Mouse (Mus musculus): Measurements from ENCODE around the gene Exoc3l2. TPM values are rescaled to one million over a fixed set of nuclear protein-coding genes. Genes with fewer than 3 reads are reported as not detected.

Exoc3l2 gene
- polyA plus RNA-seq, 1 experiment = 7.1 TPM

- DNase-seq (ENCODE audit: low read depth in 1 of 2, low spot score in 2 of 2) = no peak
- TF ChIP-seq CTCF (IDR thresholded peaks at IDR 0.05; ENCODE audit: extremely low read depth, insufficient read depth, insufficient read length, insufficient replicate concordance) (no peak), POLR2A (IDR thresholded peaks at IDR 0.05; ENCODE audit: low read depth, low read length) (no peak)
- WGBS = 45% methylated on average over 4 of the region's 4 CpGs
- Histone ChIP-seq H3K4me3 (ENCODE audit: extremely low read depth, insufficient read depth, insufficient read length) (no peak overlapping the region), H3K27me3 (ENCODE audit: control insufficient read depth, insufficient read depth, low read length) (no peaks in the 10 kb centered on the region), H3K36me3 (ENCODE audit: control insufficient read depth, insufficient read depth, low read length) (peaks cover 5% of the 10 kb centered on the region; the same call in 1 of the 2 replicates), H3K4me1 (ENCODE audit: control insufficient read depth, insufficient read depth, insufficient read length) (peaks cover 3% of the 10 kb centered on the region; the same call in 1 of the 2 replicates), H3K27ac (ENCODE audit: insufficient read depth, low read length) (no peak overlapping the region)
Measured at GRCm38 (mm10) chr7:19424051-19424450, 39.1 kb upstream of the Exoc3l2 start.

DNA sequence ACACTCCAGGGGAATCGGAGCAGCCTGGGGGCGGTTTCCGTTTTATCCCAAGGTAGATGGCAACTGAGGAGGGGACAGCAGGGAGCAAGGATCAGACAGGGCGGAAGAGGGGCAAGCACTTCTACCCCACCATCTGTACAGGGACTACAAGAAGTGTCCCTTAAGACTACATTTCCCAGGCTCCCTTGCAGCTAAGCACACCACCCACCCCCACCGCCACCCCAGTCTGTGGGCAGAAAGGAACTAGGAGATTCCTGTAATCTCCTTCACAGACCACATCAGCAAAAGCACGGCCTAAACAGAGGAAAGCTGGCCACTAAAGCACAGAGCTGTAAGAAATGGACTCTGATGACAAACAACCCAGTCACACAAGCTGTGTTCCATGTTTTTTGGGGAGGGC is 36.8 kb upstream of the Exoc3l2 start:
- H3K4me1 ChIP-seq (ENCODE audit: control insufficient read depth, insufficient read depth, insufficient read length) = no peaks in the 10 kb centered on the region
- no peak overlapping the region for H3K4me3 ChIP-seq (ENCODE audit: extremely low read depth, insufficient read depth, insufficient read length)
- no peaks in the 10 kb centered on the region for H3K27me3 ChIP-seq (ENCODE audit: control insufficient read depth, insufficient read depth, low read length)
- no peak for TF ChIP-seq CTCF (IDR thresholded peaks at IDR 0.05; ENCODE audit: extremely low read depth, insufficient read depth, insufficient read length, insufficient replicate concordance)
- TF ChIP-seq POLR2A (IDR thresholded peaks at IDR 0.05; ENCODE audit: low read depth, low read length) = no peak
- no peak overlapping the region for H3K27ac ChIP-seq (ENCODE audit: insufficient read depth, low read length)
- H3K36me3 ChIP-seq (ENCODE audit: control insufficient read depth, insufficient read depth, low read length) = peaks cover 13% of the 10 kb centered on the region
- 88% methylated on average over 6 of the region's 6 CpGs for WGBS
- no peak for DNase-seq (ENCODE audit: low read depth in 1 of 2, low spot score in 2 of 2)

DNA sequence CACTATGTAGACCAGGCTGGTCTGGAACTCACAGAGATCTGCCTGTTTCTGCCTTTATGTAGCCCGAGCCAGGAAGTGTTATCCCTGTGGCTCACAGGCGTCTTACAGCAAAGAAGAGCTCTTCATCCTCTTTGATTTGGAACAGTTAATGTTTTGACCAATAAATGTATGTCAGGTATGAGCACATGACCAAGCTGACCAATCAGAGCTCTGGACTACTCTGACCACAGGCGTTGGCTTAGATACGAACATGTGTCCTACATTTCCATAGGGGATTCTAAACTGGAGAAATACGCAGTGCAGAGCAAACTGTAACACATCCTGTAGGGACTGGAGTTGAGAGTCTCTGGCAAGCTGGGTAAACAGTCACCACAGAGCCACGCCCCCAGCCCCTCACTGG is 36.2 kb upstream of the Exoc3l2 start:
- Histone ChIP-seq H3K36me3 (ENCODE audit: control insufficient read depth, insufficient read depth, low read length) (peaks cover 17% of the 10 kb centered on the region), H3K4me1 (ENCODE audit: control insufficient read depth, insufficient read depth, insufficient read length) (no peaks in the 10 kb centered on the region), H3K4me3 (ENCODE audit: extremely low read depth, insufficient read depth, insufficient read length) (no peak overlapping the region), H3K27ac (ENCODE audit: insufficient read depth, low read length) (no peak overlapping the region), H3K27me3 (ENCODE audit: control insufficient read depth, insufficient read depth, low read length) (no peaks in the 10 kb centered on the region)
- TF ChIP-seq POLR2A (IDR thresholded peaks at IDR 0.05; ENCODE audit: low read depth, low read length) (no peak), CTCF (IDR thresholded peaks at IDR 0.05; ENCODE audit: extremely low read depth, insufficient read depth, insufficient read length, insufficient replicate concordance) (no peak)
- 92% methylated on average over 6 of the region's 6 CpGs for WGBS
- DNase-seq (ENCODE audit: low read depth in 1 of 2, low spot score in 2 of 2) = no peak

GRCm38 (mm10) chr7:19427999-19428650 is 35.0 kb upstream of the Exoc3l2 start:
- TF ChIP-seq CTCF (IDR thresholded peaks at IDR 0.05; ENCODE audit: extremely low read depth, insufficient read depth, insufficient read length, insufficient replicate concordance) (no peak), POLR2A (IDR thresholded peaks at IDR 0.05; ENCODE audit: low read depth, low read length) (no peak)
- H3K27me3 ChIP-seq (ENCODE audit: control insufficient read depth, insufficient read depth, low read length) = no peaks in the 10 kb centered on the region
- no peak overlapping the region for H3K27ac ChIP-seq (ENCODE audit: insufficient read depth, low read length)
- H3K36me3 ChIP-seq (ENCODE audit: control insufficient read depth, insufficient read depth, low read length) = peaks cover 23% of the 10 kb centered on the region
- 71% methylated on average over 15 of the region's 15 CpGs for WGBS
- no peak overlapping the region for H3K4me3 ChIP-seq (ENCODE audit: extremely low read depth, insufficient read depth, insufficient read length)
- H3K4me1 ChIP-seq (ENCODE audit: control insufficient read depth, insufficient read depth, insufficient read length) = no peaks in the 10 kb centered on the region
- peak in 1 of 2 experiments; percentile 37 for DNase-seq (ENCODE audit: low read depth in 1 of 2, low spot score in 2 of 2)

- peaks cover 31% of the 10 kb centered on the region for H3K36me3 ChIP-seq (ENCODE audit: control insufficient read depth, insufficient read depth, low read length)
- 84% methylated on average over 8 of the region's 8 CpGs for whole genome bisulfite sequencing
- no peak for DNase-seq (ENCODE audit: low read depth in 1 of 2, low spot score in 2 of 2)
Measured at GRCm38 (mm10) chr7:19429726-19430125, 33.4 kb upstream of the Exoc3l2 start.

GRCm38 (mm10) chr7:19430402-19430801 is 32.7 kb upstream of the Exoc3l2 start:
- no peaks in the 10 kb centered on the region for H3K4me1 ChIP-seq (ENCODE audit: control insufficient read depth, insufficient read depth, insufficient read length)
- peaks cover 34% of the 10 kb centered on the region for H3K36me3 ChIP-seq (ENCODE audit: control insufficient read depth, insufficient read depth, low read length)
- 91% methylated on average over 6 of the region's 6 CpGs for WGBS
- no peaks in the 10 kb centered on the region for H3K27me3 ChIP-seq (ENCODE audit: control insufficient read depth, insufficient read depth, low read length)
- no peak overlapping the region for H3K4me3 ChIP-seq (ENCODE audit: extremely low read depth, insufficient read depth, insufficient read length)
- H3K27ac ChIP-seq (ENCODE audit: insufficient read depth, low read length) = no peak overlapping the region
- TF ChIP-seq CTCF (IDR thresholded peaks at IDR 0.05; ENCODE audit: extremely low read depth, insufficient read depth, insufficient read length, insufficient replicate concordance) (no peak), POLR2A (IDR thresholded peaks at IDR 0.05; ENCODE audit: low read depth, low read length) (no peak)
- no peak for DNase-seq (ENCODE audit: low read depth in 1 of 2, low spot score in 2 of 2)

More at GRCm38 (mm10) chr7:19429726-19430125, 33.4 kb upstream of the Exoc3l2 start:
- H3K4me1 ChIP-seq (ENCODE audit: control insufficient read depth, insufficient read depth, insufficient read length) = no peaks in the 10 kb centered on the region
- H3K27ac ChIP-seq (ENCODE audit: insufficient read depth, low read length) = no peak overlapping the region
- no peak overlapping the region for H3K4me3 ChIP-seq (ENCODE audit: extremely low read depth, insufficient read depth, insufficient read length)
- H3K27me3 ChIP-seq (ENCODE audit: control insufficient read depth, insufficient read depth, low read length) = no peaks in the 10 kb centered on the region
- no peak for TF ChIP-seq POLR2A (IDR thresholded peaks at IDR 0.05; ENCODE audit: low read depth, low read length)
- TF ChIP-seq CTCF (IDR thresholded peaks at IDR 0.05; ENCODE audit: extremely low read depth, insufficient read depth, insufficient read length, insufficient replicate concordance) = no peak

GRCm38 (mm10) chr7:19432475-19432874 is 30.7 kb upstream of the Exoc3l2 start:
- H3K36me3 ChIP-seq (ENCODE audit: control insufficient read depth, insufficient read depth, low read length) = peaks cover 40% of the 10 kb centered on the region
- no peaks in the 10 kb centered on the region for H3K27me3 ChIP-seq (ENCODE audit: control insufficient read depth, insufficient read depth, low read length)
- H3K27ac ChIP-seq (ENCODE audit: insufficient read depth, low read length) = no peak overlapping the region
- no peak overlapping the region for H3K4me3 ChIP-seq (ENCODE audit: extremely low read depth, insufficient read depth, insufficient read length)
- 91% methylated on average over 2 of the region's 2 CpGs for WGBS
- no peak for DNase-seq (ENCODE audit: low read depth in 1 of 2, low spot score in 2 of 2)
- no peak for TF ChIP-seq POLR2A (IDR thresholded peaks at IDR 0.05; ENCODE audit: low read depth, low read length)
- no peak for TF ChIP-seq CTCF (IDR thresholded peaks at IDR 0.05; ENCODE audit: extremely low read depth, insufficient read depth, insufficient read length, insufficient replicate concordance)
- H3K4me1 ChIP-seq (ENCODE audit: control insufficient read depth, insufficient read depth, insufficient read length) = no peaks in the 10 kb centered on the region
